Comparison of ENCODE assay signal across 11 mouse cellular contexts in the genomic region with DNA sequence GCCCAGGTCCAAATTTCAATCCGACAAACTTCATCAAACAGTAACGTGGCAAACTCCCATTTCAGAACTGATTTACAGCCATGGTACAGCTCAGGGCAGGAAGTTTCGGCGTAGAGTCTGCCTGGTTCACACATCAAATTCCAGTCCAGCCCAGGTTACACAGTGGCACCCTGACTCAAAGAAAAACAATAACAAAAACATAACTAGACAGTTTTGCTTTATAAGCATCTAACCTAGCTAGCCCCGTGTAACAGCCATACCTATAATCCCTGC. TPM values are rescaled to one million over a fixed set of nuclear protein-coding genes. Genes with fewer than 3 reads are reported as not detected.
DNase-seq lines count a peak whose midpoint lies in the region; ATAC-seq and TF ChIP-seq lines count a peak whose summit lies in the region.
"Had no signal": no experiment of that assay in that cellular context is flagged by ENCODE, and none has a peak within 500 bp of the region (broad histone marks: within the 10 kb centered on the region; RNA-seq: fewer than 3 reads in every experiment).

No protein-coding gene starts in this region.

- no peak for TF ChIP-seq CTCF in Patski (IDR thresholded peaks at IDR 0.05)

- H3K27ac ChIP-seq in hindbrain, embryonic 15.5 days (replicated peaks) = peak overlapping the region; percentile 57
- no peak overlapping the region for H3K27ac ChIP-seq in hindbrain, embryonic 12.5 days
- H3K27ac ChIP-seq in brown adipose tissue, adult 24 weeks (replicated peaks; ENCODE audit: low read depth, low read length) = peak overlapping the region; percentile 85
- H3K27ac ChIP-seq: limb, embryonic 13.5 days had no signal

- DNase-seq in Patski (ENCODE audit: low read depth, low spot score) = no peak
- peak; percentile 74 for DNase-seq in kidney, postnatal 14 days
- no peak for DNase-seq in spleen, postnatal 4 days (ENCODE audit: low spot score in 2 of 2)
- DNase-seq: cerebellum, adult 11 months; thymus, adult 18-20 months had no signal

- no peaks in the 10 kb centered on the region for H3K36me3 ChIP-seq in hindbrain, embryonic 15.5 days
- H3K36me3 ChIP-seq in hindbrain, embryonic 12.5 days = no peaks in the 10 kb centered on the region
- H3K36me3 ChIP-seq: limb, embryonic 13.5 days had no signal

- no peaks in the 10 kb centered on the region for H3K9me3 ChIP-seq in hindbrain, embryonic 15.5 days
- no peaks in the 10 kb centered on the region for H3K9me3 ChIP-seq in hindbrain, embryonic 12.5 days (replicated peaks)
- H3K9me3 ChIP-seq: limb, embryonic 13.5 days; megakaryocyte, embryonic 14.5 days had no signal

- CTCF ChIA-PET in Patski (lab: Charles Lee) = interaction anchor here (0.8 to 1.2 kb wide), 4 partner anchors 27 to 73 kb away, joined by 3 to 5 read pairs (median 3); no protein-coding TSS in a partner anchor

- POLR2A ChIA-PET in Patski (lab: Charles Lee) = no interaction called here

- no peak overlapping the region for H3K4me2 ChIP-seq in hindbrain, embryonic 15.5 days
- no peak overlapping the region for H3K4me2 ChIP-seq in hindbrain, embryonic 12.5 days (replicated peaks)
- H3K4me2 ChIP-seq: limb, embryonic 13.5 days had no signal

- H3K4me1 ChIP-seq in hindbrain, embryonic 15.5 days (replicated peaks) = peaks cover 17% of the 10 kb centered on the region
- H3K4me1 ChIP-seq in hindbrain, embryonic 12.5 days = 0 out of 2 replicates have a peak, but pooled peaks cover 3% of the 10 kb centered on the region
- H3K4me1 ChIP-seq in brown adipose tissue, adult 24 weeks (ENCODE audit: control insufficient read depth, insufficient read depth, insufficient read length, low read length) = peaks cover 15% of the 10 kb centered on the region
- H3K4me1 ChIP-seq: limb, embryonic 13.5 days had no signal

- no peak for ATAC-seq in hindbrain, embryonic 15.5 days (ENCODE audit: low FRiP score, low read depth)
- no peak for ATAC-seq in hindbrain, embryonic 12.5 days (ENCODE audit: low FRiP score)
- ATAC-seq in Patski = peak; percentile 54
- no peak for ATAC-seq in megakaryocyte-erythroid progenitor cell, adult 5-6 weeks (replicated peaks; ENCODE audit: low FRiP score, low TSS enrichment, poor library complexity, severe bottlenecking)

- no peak overlapping the region for H3K4me3 ChIP-seq in hindbrain, embryonic 15.5 days
- H3K4me3 ChIP-seq in hindbrain, embryonic 12.5 days = no peak overlapping the region
- 0 out of 2 replicates have a peak overlapping the region, but pooled peaks have one; percentile 7 for H3K4me3 ChIP-seq in brown adipose tissue, adult 24 weeks (ENCODE audit: insufficient read depth, low read depth, low read length)
- H3K4me3 ChIP-seq: limb, embryonic 13.5 days had no signal

- no peak overlapping the region for H3K9ac ChIP-seq in hindbrain, embryonic 15.5 days
- H3K9ac ChIP-seq in hindbrain, embryonic 12.5 days = no peak overlapping the region
- H3K9ac ChIP-seq: limb, embryonic 13.5 days had no signal

- H3K27me3 ChIP-seq in hindbrain, embryonic 15.5 days = no peaks in the 10 kb centered on the region
- no peaks in the 10 kb centered on the region for H3K27me3 ChIP-seq in hindbrain, embryonic 12.5 days
- no peaks in the 10 kb centered on the region for H3K27me3 ChIP-seq in Patski
- H3K27me3 ChIP-seq: limb, embryonic 13.5 days; megakaryocyte, embryonic 14.5 days had no signal

- in situ Hi-C loops in Patski (cut with MboI; ENCODE audit: low pct_unique_long_range_greater_than_20kb) = no loop called here

- 80% methylated on average over 5 of the region's 5 CpGs for WGBS in hindbrain, embryonic 15.5 days
- WGBS in hindbrain, embryonic 12.5 days = 95% methylated on average over 5 of the region's 5 CpGs

RNA-seq across cellular contexts. Expression of a gene that starts 7.9 kb away (rescaled TPM):
- polyA plus RNA-seq in hindbrain, embryonic 15.5 days (2015; fragmentation: Nextera tagmentation; extraction: Ambion mirVana) = 7.1 and 7.8 TPM in 2 replicates
- 9.8 and 10.1 TPM in 2 replicates for polyA plus RNA-seq in hindbrain, embryonic 12.5 days (2016; fragmentation: Nextera tagmentation; extraction: Ambion mirVana)
- 16.9 TPM for polyA plus RNA-seq in Patski (2021)
- polyA plus RNA-seq in brown adipose tissue, adult 24 weeks (2012; ENCODE audit: insufficient read depth, insufficient read length, missing spikeins) = 2.7 and 4.2 TPM in 2 replicates
- 23.2 and 27.8 TPM in 2 replicates for total RNA-seq in megakaryocyte-erythroid progenitor cell, adult 5-6 weeks (2014; fragmentation: Nextera tagmentation)
- 12.8 and 15.8 TPM in 2 replicates for total RNA-seq in megakaryocyte-erythroid progenitor cell, adult 5-6 weeks (2017)

RNA-seq across cellular contexts. Expression of a gene that starts 31.4 kb away (rescaled TPM):
- 145 and 146 TPM in 2 replicates for polyA plus RNA-seq in hindbrain, embryonic 15.5 days (2015; fragmentation: Nextera tagmentation; extraction: Ambion mirVana)
- 158 and 174 TPM in 2 replicates for polyA plus RNA-seq in hindbrain, embryonic 12.5 days (2016; fragmentation: Nextera tagmentation; extraction: Ambion mirVana)
- polyA plus RNA-seq in Patski (2021) = 138 TPM
- 28.0 and 50.8 TPM in 2 replicates for polyA plus RNA-seq in brown adipose tissue, adult 24 weeks (2012; ENCODE audit: insufficient read depth, insufficient read length, missing spikeins)
- total RNA-seq in megakaryocyte-erythroid progenitor cell, adult 5-6 weeks (2014; fragmentation: Nextera tagmentation) = 230 and 245 TPM in 2 replicates
- total RNA-seq in megakaryocyte-erythroid progenitor cell, adult 5-6 weeks (2017) = 347 and 498 TPM in 2 replicates
